Mouse (Mus musculus) hindbrain, embryonic 10.5 days (tissue): ENCODE results near the gene Rps2. TPM values are rescaled to one million over a fixed set of nuclear protein-coding genes. Genes with fewer than 3 reads are reported as not detected.

Experiments
- DNase-seq: peaks from one replicate; pipeline ENCODE4 v3.0.0-alpha.2; 2017; ENCODE audit warnings: low spot score
- H3K27ac ChIP-seq: fragments of 300-500 bp; sonication (generic); 2 replicates; pipeline ENCODE4 v1.5.1; 2016; ENCODE audit warnings: mild to moderate bottlenecking, moderate library complexity
- H3K27me3 ChIP-seq: fragments of 300-500 bp; sonication (generic); 2 replicates; pipeline ENCODE4 v1.6.1; 2016; ENCODE audit warnings: mild to moderate bottlenecking; ENCODE audit not compliant: poor library complexity, insufficient read depth, severe bottlenecking
- H3K36me3 ChIP-seq: fragments of 300-500 bp; sonication (generic); 2 replicates; pipeline ENCODE4 v1.6.1; 2016; ENCODE audit warnings: mild to moderate bottlenecking, moderate library complexity
- H3K4me1 ChIP-seq: fragments of 300-500 bp; sonication (generic); replicated peaks from 2 replicates; pipeline ENCODE4 v1.6.1; 2016; ENCODE audit warnings: mild to moderate bottlenecking
- H3K4me3 ChIP-seq: fragments of 300-500 bp; sonication (generic); 2 replicates; pipeline ENCODE4 v1.5.1; 2016; ENCODE audit warnings: mild to moderate bottlenecking, moderate library complexity
- H3K9me3 ChIP-seq: fragments of 300-500 bp; sonication (generic); 2 replicates; pipeline ENCODE4 v1.6.1; 2016; ENCODE audit warnings: mild to moderate bottlenecking, moderate library complexity
- WGBS: fragments of 180-500 bp; shearing (Covaris S2); methylation state at CpG from one replicate; pipeline ENCODE4 v1.1.7; 2016; 5-methylcytosine and 5-hydroxymethylcytosine counted together
- polyA plus RNA-seq: library from polyadenylated mRNA; unstranded; fragments of >200 nt; fragmentation: Nextera tagmentation; extraction: Ambion mirVana; gene quantifications from 2 replicates; pipeline ENCODE4 v1.2.1, GENCODE M21; 2016

Gene Rps2
- polyA plus RNA-seq, 1 experiment from 2014 or later = 1,403 TPM

DNA sequence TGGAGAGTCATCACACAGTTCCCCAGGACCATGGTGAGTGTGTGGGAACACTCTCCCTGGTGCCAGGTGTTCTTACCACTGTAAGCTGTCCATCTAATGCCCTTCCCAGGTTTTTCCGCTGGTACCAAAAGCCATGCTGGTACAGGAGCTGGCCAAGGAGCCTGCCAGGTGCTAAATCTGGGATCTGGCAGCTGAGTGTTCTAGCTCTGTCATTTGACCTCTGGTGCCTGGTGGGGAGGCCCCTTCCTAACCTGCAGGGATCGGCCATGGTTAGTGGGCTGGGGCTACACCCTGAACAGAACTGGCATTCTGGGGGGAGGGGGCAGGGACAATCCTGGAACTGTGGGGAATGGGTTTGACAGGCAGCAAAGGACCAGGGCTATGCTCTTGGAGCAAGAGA lies 9.7 kb downstream of the Rps2 start, which contains the start of gene Rpl3l:
Gene Rpl3l (plus strand): TSS at position 203 of the 400 bp plus-strand sequence.
- no peak for DNase-seq
- Histone ChIP-seq H3K4me1 (peaks cover 16% of the 10 kb centered on the region), H3K9me3 (no peaks in the 10 kb centered on the region), H3K4me3 (no peak within 1 kb of the TSS), H3K27ac (no peak within 1 kb of the TSS), H3K36me3 (peaks cover under 1% of the 10 kb centered on the region), H3K27me3 (0 out of 2 replicates have a peak, but pooled peaks cover 5% of the 10 kb centered on the region)
- 79% methylated on average over 2 of the region's 2 CpGs for WGBS

GRCm38 (mm10) chr17:24728184-24728583 lies 10.3 kb downstream of the Rps2 start:
- DNase-seq = no peak
- Histone ChIP-seq H3K4me3 (no peak overlapping the region), H3K9me3 (no peaks in the 10 kb centered on the region), H3K27ac (no peak overlapping the region), H3K27me3 (0 out of 2 replicates have a peak, but pooled peaks cover 5% of the 10 kb centered on the region), H3K36me3 (no peaks in the 10 kb centered on the region), H3K4me1 (peaks cover 11% of the 10 kb centered on the region)
- WGBS = 73% methylated on average over 17 of the region's 17 CpGs

DNA sequence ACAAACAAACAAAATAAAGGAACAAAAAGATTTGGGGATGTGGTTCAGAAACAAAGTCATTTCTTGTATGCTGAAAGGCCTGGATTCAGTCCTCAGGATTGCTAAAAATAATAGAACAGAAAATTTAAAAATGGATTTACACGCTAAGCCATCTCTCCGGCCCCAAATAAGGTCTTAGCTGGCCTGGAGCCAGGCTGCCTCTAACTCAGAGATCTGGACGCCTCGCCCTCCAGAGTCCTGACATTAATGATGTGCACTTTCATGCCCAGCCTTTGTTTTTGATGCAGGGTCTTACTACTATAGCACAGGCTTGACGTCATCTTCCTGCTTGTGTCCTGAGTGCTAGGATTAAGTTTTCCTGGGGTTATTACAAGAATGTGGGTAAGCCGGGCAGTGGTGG lies 11.2 kb downstream of the Rps2 start:
- H3K4me1 ChIP-seq = peaks cover 4% of the 10 kb centered on the region; the same call in 1 of the 2 replicates
- H3K4me3 ChIP-seq = no peak overlapping the region
- H3K36me3 ChIP-seq = no peaks in the 10 kb centered on the region
- no peak overlapping the region for H3K27ac ChIP-seq
- no peaks in the 10 kb centered on the region for H3K9me3 ChIP-seq
- 85% methylated on average over 6 of the region's 6 CpGs for WGBS
- 0 out of 2 replicates have a peak, but pooled peaks cover 13% of the 10 kb centered on the region for H3K27me3 ChIP-seq
- no peak for DNase-seq

DNA sequence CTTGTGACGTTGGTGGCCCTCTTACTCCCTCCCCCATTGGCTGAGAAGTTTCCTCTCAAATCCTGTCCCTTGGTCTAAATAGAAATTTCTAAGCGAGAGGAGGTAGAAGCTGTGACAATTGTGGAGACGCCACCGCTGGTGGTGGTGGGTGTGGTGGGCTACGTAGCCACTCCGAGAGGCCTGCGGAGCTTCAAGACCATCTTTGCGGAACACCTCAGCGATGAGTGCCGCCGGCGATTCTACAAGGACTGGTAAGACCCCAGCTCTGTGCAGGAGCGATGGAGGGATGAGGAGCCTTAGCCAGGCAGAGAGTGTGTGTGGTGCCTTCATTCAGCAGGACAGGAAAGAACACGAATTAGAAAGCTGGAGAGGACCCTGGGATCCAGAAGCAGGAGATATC lies 12.9 kb downstream of the Rps2 start:
- H3K4me3 ChIP-seq = no peak overlapping the region
- 0 out of 2 replicates have a peak, but pooled peaks cover 14% of the 10 kb centered on the region for H3K27me3 ChIP-seq
- H3K27ac ChIP-seq = no peak overlapping the region
- 81% methylated on average over 14 of the region's 14 CpGs for WGBS
- peaks cover 5% of the 10 kb centered on the region for H3K4me1 ChIP-seq
- no peaks in the 10 kb centered on the region for H3K36me3 ChIP-seq
- DNase-seq = no peak
- H3K9me3 ChIP-seq = no peaks in the 10 kb centered on the region

DNA sequence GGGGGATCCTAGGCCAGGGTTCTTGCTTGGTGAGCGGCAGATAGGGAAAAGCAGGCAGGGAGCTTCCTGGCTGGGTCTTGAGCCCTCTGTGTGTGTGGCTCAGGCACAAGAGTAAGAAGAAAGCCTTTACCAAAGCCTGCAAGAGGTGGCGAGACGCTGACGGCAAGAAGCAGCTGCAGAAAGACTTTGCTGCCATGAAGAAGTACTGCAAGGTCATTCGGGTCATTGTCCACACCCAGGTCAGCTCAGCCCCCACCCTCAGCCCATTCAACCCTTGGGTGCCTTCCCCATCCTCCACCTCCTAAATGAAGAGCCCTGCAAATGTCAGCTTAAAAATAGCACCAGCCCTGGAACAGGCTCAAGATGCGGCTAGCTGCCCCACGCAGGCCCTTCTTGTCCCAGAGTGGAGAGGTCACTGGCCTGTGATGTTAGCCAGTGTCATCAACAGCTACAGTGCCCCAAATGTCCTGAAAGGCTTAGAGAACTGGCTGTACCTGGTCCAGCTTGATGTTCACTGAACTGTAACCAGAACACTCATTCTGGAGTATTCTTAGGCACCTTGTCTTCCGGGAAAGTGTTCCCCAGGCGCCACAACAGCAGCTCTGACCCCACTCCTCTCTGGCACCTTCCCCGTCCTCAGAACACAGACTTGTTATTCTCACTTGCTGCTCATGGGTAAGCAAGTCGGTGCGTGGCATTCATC lies 14.5 kb downstream of the Rps2 start:
- H3K27ac ChIP-seq = no peak overlapping the region
- H3K4me3 ChIP-seq = no peak overlapping the region
- no peaks in the 10 kb centered on the region for H3K36me3 ChIP-seq
- WGBS = 81% methylated on average over 12 of the region's 12 CpGs
- 0 out of 2 replicates have a peak, but pooled peaks cover 14% of the 10 kb centered on the region for H3K27me3 ChIP-seq
- no peak for DNase-seq
- no peaks in the 10 kb centered on the region for H3K9me3 ChIP-seq
- peaks cover 19% of the 10 kb centered on the region for H3K4me1 ChIP-seq

DNA sequence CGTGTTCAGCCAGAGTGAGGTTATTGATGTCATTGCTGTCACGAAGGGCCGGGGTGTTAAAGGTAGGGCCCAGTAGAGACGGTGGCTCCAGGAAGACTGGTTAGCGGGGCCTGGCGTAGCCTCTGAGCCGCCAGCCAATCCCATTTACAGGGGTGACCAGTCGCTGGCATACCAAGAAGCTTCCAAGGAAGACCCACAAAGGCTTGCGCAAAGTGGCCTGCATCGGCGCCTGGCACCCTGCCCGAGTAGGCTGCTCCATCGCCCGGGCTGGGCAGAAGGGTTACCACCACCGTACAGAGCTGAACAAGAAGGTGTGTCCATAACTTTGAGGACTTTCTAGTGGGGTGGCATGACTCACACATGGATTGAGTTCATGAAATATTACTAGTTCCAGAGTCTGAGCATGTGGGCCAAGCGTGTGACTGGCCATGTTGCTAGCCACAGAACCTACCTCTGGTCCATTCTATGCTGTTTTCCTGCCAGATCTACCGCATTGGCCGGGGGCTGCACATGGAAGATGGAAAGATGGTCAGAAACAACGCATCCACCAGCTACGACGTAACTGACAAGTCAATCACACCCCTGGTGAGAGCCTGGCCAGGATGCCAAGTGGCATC lies 15.6 kb downstream of the Rps2 start:
- Histone ChIP-seq H3K27me3 (0 out of 2 replicates have a peak, but pooled peaks cover 10% of the 10 kb centered on the region), H3K4me3 (no peak overlapping the region), H3K4me1 (peaks cover 24% of the 10 kb centered on the region), H3K9me3 (no peaks in the 10 kb centered on the region), H3K36me3 (no peaks in the 10 kb centered on the region), H3K27ac (no peak overlapping the region)
- DNase-seq = no peak
- WGBS = 90% methylated on average over 21 of the region's 21 CpGs

GRCm38 (mm10) chr17:24734513-24734912 lies 16.6 kb downstream of the Rps2 start:
- H3K4me1 ChIP-seq = peaks cover 24% of the 10 kb centered on the region
- no peak for DNase-seq
- H3K36me3 ChIP-seq = 0 out of 2 replicates have a peak, but pooled peaks cover under 1% of the 10 kb centered on the region
- H3K27ac ChIP-seq = no peak overlapping the region
- H3K9me3 ChIP-seq = no peaks in the 10 kb centered on the region
- 81% methylated on average over 1 of the region's 1 CpGs for WGBS
- H3K4me3 ChIP-seq = no peak overlapping the region
- 0 out of 2 replicates have a peak, but pooled peaks cover 10% of the 10 kb centered on the region for H3K27me3 ChIP-seq

- no peaks in the 10 kb centered on the region for H3K9me3 ChIP-seq
- peaks cover 24% of the 10 kb centered on the region for H3K4me1 ChIP-seq
- no peak overlapping the region for H3K4me3 ChIP-seq
- no peak overlapping the region for H3K27ac ChIP-seq
- DNase-seq = no peak
- 0 out of 2 replicates have a peak, but pooled peaks cover 10% of the 10 kb centered on the region for H3K27me3 ChIP-seq
- 87% methylated on average over 7 of the region's 7 CpGs for WGBS
- H3K36me3 ChIP-seq = peaks cover 9% of the 10 kb centered on the region; the same call in 1 of the 2 replicates
Observed at GRCm38 (mm10) chr17:24735446-24735845, 17.5 kb downstream of the Rps2 start.

- DNase-seq = peak; percentile 95
- peaks cover 24% of the 10 kb centered on the region for H3K4me1 ChIP-seq
- H3K4me3 ChIP-seq = peak within 1 kb of the TSS; percentile 81
- 2% methylated on average over 29 of the region's 29 CpGs for WGBS
- peak within 1 kb of the TSS; percentile 80 for H3K27ac ChIP-seq
- H3K27me3 ChIP-seq = 0 out of 2 replicates have a peak, but pooled peaks cover 10% of the 10 kb centered on the region
- peaks cover 9% of the 10 kb centered on the region; the same call in 1 of the 2 replicates for H3K36me3 ChIP-seq
- no peaks in the 10 kb centered on the region for H3K9me3 ChIP-seq
Observed at GRCm38 (mm10) chr17:24736330-24737051, 18.6 kb downstream of the Rps2 start, which contains the start of gene Msrb1. Gene Msrb1 (plus strand): TSS chr17:24736642.

GRCm38 (mm10) chr17:24737135-24737810 lies 19.4 kb downstream of the Rps2 start:
- Histone ChIP-seq H3K4me3 (peak overlapping the region; percentile 81), H3K27ac (no peak overlapping the region), H3K36me3 (peaks cover 17% of the 10 kb centered on the region), H3K27me3 (0 out of 2 replicates have a peak, but pooled peaks cover 10% of the 10 kb centered on the region), H3K9me3 (no peaks in the 10 kb centered on the region), H3K4me1 (peaks cover 24% of the 10 kb centered on the region)
- WGBS = 29% methylated on average over 8 of the region's 8 CpGs
- DNase-seq = no peak

DNA sequence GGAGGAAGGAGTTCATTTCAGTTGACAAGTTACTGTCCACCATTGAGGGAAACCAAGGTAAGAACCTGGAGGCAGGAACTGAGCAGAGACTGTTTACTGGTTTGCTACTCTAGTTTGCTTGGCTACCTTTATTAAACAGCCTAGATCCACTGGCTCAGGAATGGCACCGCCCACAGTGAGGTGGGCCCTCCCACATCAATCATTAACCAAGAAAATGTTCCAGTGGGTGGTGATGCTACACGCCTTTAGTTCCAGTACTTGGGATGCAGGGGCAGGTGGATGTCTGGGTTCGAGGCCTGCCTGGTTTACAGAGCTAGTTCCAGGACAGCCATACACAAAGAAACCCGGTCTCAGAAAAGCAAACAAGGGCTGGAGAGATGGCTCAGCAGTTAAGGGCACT lies 20.3 kb downstream of the Rps2 start:
- Histone ChIP-seq H3K4me3 (no peak overlapping the region), H3K9me3 (no peaks in the 10 kb centered on the region), H3K27me3 (0 out of 2 replicates have a peak, but pooled peaks cover 9% of the 10 kb centered on the region), H3K4me1 (peaks cover 24% of the 10 kb centered on the region), H3K27ac (no peak overlapping the region), H3K36me3 (peaks cover 23% of the 10 kb centered on the region)
- no peak for DNase-seq
- WGBS = 84% methylated on average over 4 of the region's 4 CpGs

DNA sequence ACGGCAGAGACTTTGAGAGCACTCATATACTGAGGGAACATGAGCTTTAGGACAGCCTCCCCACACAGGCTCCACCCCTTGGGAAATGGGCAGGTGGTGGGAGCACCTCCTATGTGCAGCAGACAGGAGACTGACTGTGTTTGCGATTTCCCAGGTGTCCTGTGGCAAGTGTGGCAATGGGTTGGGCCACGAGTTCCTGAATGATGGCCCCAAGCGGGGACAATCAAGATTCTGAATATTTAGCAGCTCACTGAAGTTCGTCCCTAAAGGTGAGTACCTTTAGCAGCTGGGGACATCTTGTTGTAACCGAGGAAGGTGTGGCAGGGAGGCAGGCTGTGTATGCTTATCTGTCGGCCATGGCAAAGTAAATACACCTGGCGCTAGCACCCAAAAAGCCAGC lies 22.0 kb downstream of the Rps2 start:
- Histone ChIP-seq H3K4me3 (no peak overlapping the region), H3K36me3 (peaks cover 23% of the 10 kb centered on the region), H3K27ac (no peak overlapping the region), H3K27me3 (no peaks in the 10 kb centered on the region), H3K4me1 (peaks cover 24% of the 10 kb centered on the region), H3K9me3 (no peaks in the 10 kb centered on the region)
- WGBS = 83% methylated on average over 8 of the region's 8 CpGs
- no peak for DNase-seq
